In genomic region chr9:74056709-74057108, GRCm38 (mm10) we compare ENCODE assay signal across 21 mouse cellular contexts. TPM values are rescaled to one million over a fixed set of nuclear protein-coding genes. Genes with fewer than 3 reads are reported as not detected.
DNase-seq lines count a peak whose midpoint lies in the region; ATAC-seq and TF ChIP-seq lines count a peak whose summit lies in the region.
"Had no signal": no experiment of that assay in that cellular context is flagged by ENCODE, and none has a peak within 500 bp of the region (broad histone marks: within the 10 kb centered on the region; RNA-seq: fewer than 3 reads in every experiment).

No protein-coding gene starts in this region.

- no peak for DNase-seq in hindbrain, embryonic 10.5 days (ENCODE audit: low spot score)
- DNase-seq in brain, embryonic 14.5 days (ENCODE audit: low read depth), result peak; percentile 79
- no peak for DNase-seq in gastrocnemius, postnatal 4 days (ENCODE audit: low spot score in 2 of 2)
- DNase-seq in layer of hippocampus, adult 2 months (ENCODE audit: low spot score in 2 of 2), result no peak
- no peak for DNase-seq in gastrocnemius, postnatal 14 days
- DNase-seq: B cell, adult 2 months; kidney, adult 8-10 months; kidney, postnatal 36 days; liver; lung, adult 18-20 months had no signal

- no peak overlapping the region for H3K4me3 ChIP-seq in hindbrain, embryonic 12.5 days
- H3K4me3 ChIP-seq in hindbrain, embryonic 10.5 days, result no peak overlapping the region
- H3K4me3 ChIP-seq in forebrain, embryonic 16.5 days (replicated peaks; ENCODE audit: low read length), result no peak overlapping the region
- no peak overlapping the region for H3K4me3 ChIP-seq in midbrain, embryonic 16.5 days (ENCODE audit: low read depth, low read length)
- no peak overlapping the region; the same call in 1 of the 2 replicates for H3K4me3 ChIP-seq in layer of hippocampus, adult 2 months
- H3K4me3 ChIP-seq: embryonic facial prominence, embryonic 15.5 days; heart, embryonic 15.5 days; neural tube, embryonic 12.5 days had no signal

- H3K4me1 ChIP-seq in hindbrain, embryonic 12.5 days, result peaks cover 14% of the 10 kb centered on the region
- H3K4me1 ChIP-seq in hindbrain, embryonic 10.5 days (replicated peaks), result no peaks in the 10 kb centered on the region
- H3K4me1 ChIP-seq in forebrain, embryonic 16.5 days (replicated peaks; ENCODE audit: control insufficient read depth, insufficient read depth, low read length), result peaks cover 5% of the 10 kb centered on the region; the same call in 1 of the 2 replicates
- peaks cover 14% of the 10 kb centered on the region for H3K4me1 ChIP-seq in midbrain, embryonic 16.5 days (ENCODE audit: control insufficient read depth, insufficient read depth, low read length)
- H3K4me1 ChIP-seq: embryonic facial prominence, embryonic 15.5 days; neural tube, embryonic 12.5 days had no signal

- no peaks in the 10 kb centered on the region for H3K27me3 ChIP-seq in hindbrain, embryonic 12.5 days
- no peaks in the 10 kb centered on the region for H3K27me3 ChIP-seq in hindbrain, embryonic 10.5 days (ENCODE audit: insufficient read depth, poor library complexity, severe bottlenecking)
- H3K27me3 ChIP-seq in forebrain, embryonic 16.5 days (replicated peaks; ENCODE audit: control insufficient read depth, insufficient read depth, low read length), result no peaks in the 10 kb centered on the region
- no peaks in the 10 kb centered on the region for H3K27me3 ChIP-seq in midbrain, embryonic 16.5 days (ENCODE audit: control insufficient read depth, insufficient read depth, low read depth, low read length)
- H3K27me3 ChIP-seq: embryonic facial prominence, embryonic 15.5 days; heart, embryonic 15.5 days; neural tube, embryonic 12.5 days had no signal

- H3K36me3 ChIP-seq in hindbrain, embryonic 12.5 days, result no peaks in the 10 kb centered on the region
- H3K36me3 ChIP-seq in hindbrain, embryonic 10.5 days, result no peaks in the 10 kb centered on the region
- H3K36me3 ChIP-seq in forebrain, embryonic 16.5 days (ENCODE audit: control insufficient read depth, insufficient read depth), result no peaks in the 10 kb centered on the region
- H3K36me3 ChIP-seq in midbrain, embryonic 16.5 days (ENCODE audit: control insufficient read depth, insufficient read depth, low read length), result no peaks in the 10 kb centered on the region
- H3K36me3 ChIP-seq: embryonic facial prominence, embryonic 15.5 days; heart, embryonic 15.5 days; neural tube, embryonic 12.5 days had no signal

- H3K4me2 ChIP-seq in hindbrain, embryonic 12.5 days (replicated peaks), result no peak overlapping the region
- H3K4me2 ChIP-seq in forebrain, embryonic 16.5 days (ENCODE audit: low read length), result no peak overlapping the region
- peak overlapping the region; percentile 5; the same call in 1 of the 2 replicates for H3K4me2 ChIP-seq in midbrain, embryonic 16.5 days (ENCODE audit: low read length)
- H3K4me2 ChIP-seq: embryonic facial prominence, embryonic 15.5 days; heart, embryonic 15.5 days; neural tube, embryonic 12.5 days had no signal

- ATAC-seq in hindbrain, embryonic 12.5 days (ENCODE audit: low FRiP score), result peak; percentile 26; the same call in 1 of the 2 replicates
- peak; percentile 79 for ATAC-seq in forebrain, embryonic 16.5 days
- ATAC-seq in midbrain, embryonic 16.5 days, result peak; percentile 77; the same call in 1 of the 2 replicates
- ATAC-seq: Patski had no signal

- no peak overlapping the region for H3K27ac ChIP-seq in hindbrain, embryonic 12.5 days
- H3K27ac ChIP-seq in hindbrain, embryonic 10.5 days, result no peak overlapping the region
- H3K27ac ChIP-seq in forebrain, embryonic 16.5 days (ENCODE audit: low read length), result no peak overlapping the region
- peak overlapping the region; percentile 61 for H3K27ac ChIP-seq in midbrain, embryonic 16.5 days (ENCODE audit: low read length)
- no peak overlapping the region for H3K27ac ChIP-seq in layer of hippocampus, adult 2 months
- H3K27ac ChIP-seq: embryonic facial prominence, embryonic 15.5 days; heart, embryonic 15.5 days; neural tube, embryonic 12.5 days had no signal

- TF ChIP-seq CTCF in brain, embryonic 14.5 days (IDR thresholded peaks at IDR 0.05; ENCODE audit: borderline replicate concordance, extremely low read depth, insufficient read depth, insufficient read length), result no peak
- TF ChIP-seq CTCF in layer of hippocampus, adult 2 months (conservative IDR thresholded peaks at IDR 0.05), result no peak

- no peak overlapping the region for H3K9ac ChIP-seq in hindbrain, embryonic 12.5 days
- no peak overlapping the region for H3K9ac ChIP-seq in forebrain, embryonic 16.5 days (replicated peaks; ENCODE audit: low read depth, low read length)
- H3K9ac ChIP-seq in midbrain, embryonic 16.5 days (ENCODE audit: low read depth, low read length), result no peak overlapping the region
- H3K9ac ChIP-seq: embryonic facial prominence, embryonic 15.5 days; heart, embryonic 15.5 days; neural tube, embryonic 12.5 days had no signal

- H3K9me3 ChIP-seq in hindbrain, embryonic 12.5 days (replicated peaks), result no peaks in the 10 kb centered on the region
- no peaks in the 10 kb centered on the region for H3K9me3 ChIP-seq in hindbrain, embryonic 10.5 days
- H3K9me3 ChIP-seq in forebrain, embryonic 16.5 days (ENCODE audit: control insufficient read depth, low read length), result no peaks in the 10 kb centered on the region
- H3K9me3 ChIP-seq in midbrain, embryonic 16.5 days (replicated peaks; ENCODE audit: control insufficient read depth, low read length, poor library complexity, severe bottlenecking), result no peaks in the 10 kb centered on the region
- H3K9me3 ChIP-seq: embryonic facial prominence, embryonic 15.5 days; heart, embryonic 15.5 days; neural tube, embryonic 12.5 days had no signal

- no peak for TF ChIP-seq POLR2A in brain, embryonic 14.5 days (IDR thresholded peaks at IDR 0.05; ENCODE audit: borderline replicate concordance, extremely low read depth, insufficient read depth, insufficient read length, poor library complexity, severe bottlenecking)

- WGBS in hindbrain, embryonic 12.5 days, result 47% methylated on average over 5 of the region's 5 CpGs
- 69% methylated on average over 5 of the region's 5 CpGs for WGBS in hindbrain, embryonic 10.5 days
- WGBS in forebrain, embryonic 16.5 days, result 31% methylated on average over 5 of the region's 5 CpGs
- WGBS in midbrain, embryonic 16.5 days, result 29% methylated on average over 5 of the region's 5 CpGs

- intact Hi-C loops in gastrocnemius, postnatal 14 days (cut with DNase I; ENCODE audit: low total_unique reads), result no loop called here

RNA-seq across cellular contexts. Expression of gene Wdr72, which starts 53.4 kb away (rescaled TPM):
- polyA plus RNA-seq in hindbrain, embryonic 12.5 days (2016; fragmentation: Nextera tagmentation; extraction: Ambion mirVana), result 0.56 and 0.69 TPM in 2 replicates
- polyA plus RNA-seq in hindbrain, embryonic 10.5 days (2016; fragmentation: Nextera tagmentation; extraction: Ambion mirVana), result 0.37 and 0.40 TPM in 2 replicates
- polyA plus RNA-seq in brain, embryonic 14.5 days (2012; rRNA removed), result 0.25 and 0.37 TPM in 2 replicates
- 0.16 and 0.18 TPM in 2 replicates for polyA plus RNA-seq in forebrain, embryonic 16.5 days (2015; fragmentation: Nextera tagmentation; extraction: Ambion mirVana)
- polyA plus RNA-seq in midbrain, embryonic 16.5 days (2015; fragmentation: Nextera tagmentation; extraction: Ambion mirVana), result 0.43 and 0.67 TPM in 2 replicates
- total RNA-seq in gastrocnemius, postnatal 4 days (2021), result under 1 TPM; 0.05 to 0.10 TPM
- not detected for total RNA-seq in layer of hippocampus, adult 2 months (2021)
- total RNA-seq in gastrocnemius, postnatal 14 days (2021), result not detected
- total RNA-seq: common myeloid progenitor, adult 5-6 weeks; megakaryocyte-erythroid progenitor cell, adult 5-6 weeks had no signal
- polyA plus RNA-seq: frontal cortex, adult 2 months; spleen, adult 2 months had no signal

Comparison
In these comparisons a context has a peak if more than half of its experiments do, and no peak if none do; other contexts are left out.
1. ATAC-seq: peak in every context shown above with its lines; median percentile 79 in forebrain, embryonic 16.5 days; 77 in midbrain, embryonic 16.5 days; 26 in hindbrain, embryonic 12.5 days.